Comparison of ENCODE assay signal across 8 mouse cellular contexts in genomic region chr12:111813766-111814617, GRCm38 (mm10). TPM values are rescaled to one million over a fixed set of nuclear protein-coding genes. Genes with fewer than 3 reads are reported as not detected.
DNase-seq lines count a peak whose midpoint lies in the region; ATAC-seq lines count a peak whose summit lies in the region.

Xrcc3 (minus strand) TSS chr12:111813873.
Zfyve21 (plus strand) TSS chr12:111814170.

- peak within 1 kb of the TSS; percentile 77 for H3K4me3 ChIP-seq in hindbrain, embryonic 16.5 days (ENCODE audit: low read length)
- peak within 1 kb of the TSS; percentile 87 for H3K4me3 ChIP-seq in macrophage (ENCODE audit: inconsistent target)

- peak within 1 kb of the TSS; percentile 77 for H3K9ac ChIP-seq in hindbrain, embryonic 16.5 days (ENCODE audit: low read depth, low read length)

- H3K9me3 ChIP-seq in hindbrain, embryonic 16.5 days (ENCODE audit: control insufficient read depth, low read length), result no peaks in the 10 kb centered on the region

- DNase-seq in WW6 (ENCODE audit: low read depth, low spot score), result peak; percentile 95
- peak; percentile 92 to 96 for DNase-seq in cerebellum, postnatal 4 days (ENCODE audit: low spot score in 2 of 2)
- peak; percentile 99 for DNase-seq in gastrocnemius, adult 18-20 months (ENCODE audit: low spot score)
- DNase-seq in left cerebral cortex, adult 18-20 months (ENCODE audit: low spot score in 2 of 2), result peak; percentile 94 to 97
- DNase-seq in right cerebral cortex, adult 18-20 months, result peak; percentile 99
- DNase-seq in urinary bladder, postnatal 10 days (ENCODE audit: low spot score), result peak; percentile 85

- under 1% methylated on average over 82 of the region's 87 CpGs for WGBS in hindbrain, embryonic 16.5 days
- under 1% methylated on average over 87 of the region's 87 CpGs for WGBS in macrophage (ENCODE audit: missing documents)

- peak within 1 kb of the TSS; percentile 93 for H3K4me2 ChIP-seq in hindbrain, embryonic 16.5 days (ENCODE audit: low read length)

- H3K79me2 ChIP-seq in macrophage (ENCODE audit: inconsistent target), result peaks cover 33% of the 10 kb centered on the region; the same call in 1 of the 2 replicates

- H3K36me3 ChIP-seq in hindbrain, embryonic 16.5 days (ENCODE audit: control insufficient read depth, insufficient read depth, low read length), result no peaks in the 10 kb centered on the region
- H3K36me3 ChIP-seq in macrophage (ENCODE audit: inconsistent target), result no peaks in the 10 kb centered on the region

- ATAC-seq in hindbrain, embryonic 16.5 days, result peak; percentile 99

- peak within 1 kb of the TSS; percentile 82 for H3K27ac ChIP-seq in hindbrain, embryonic 16.5 days (ENCODE audit: low read depth, low read length)
- H3K27ac ChIP-seq in macrophage, result peak within 1 kb of the TSS; percentile 25

- H3K27me3 ChIP-seq in hindbrain, embryonic 16.5 days (replicated peaks; ENCODE audit: control insufficient read depth, insufficient read depth, low read length), result no peaks in the 10 kb centered on the region

- peaks cover 26% of the 10 kb centered on the region for H3K4me1 ChIP-seq in hindbrain, embryonic 16.5 days (ENCODE audit: control insufficient read depth, insufficient read depth, low read depth, low read length)

RNA-seq across cellular contexts. Expression of gene Xrcc3, which starts in this region (rescaled TPM):
- under 1 TPM; 0.31 to 0.32 TPM for total RNA-seq in gastrocnemius, adult 18-20 months (2021)
- 3.3 and 4.2 TPM in 2 replicates for polyA plus RNA-seq in hindbrain, embryonic 16.5 days (2015; fragmentation: Nextera tagmentation; extraction: Ambion mirVana)
- 1 to 10 TPM; 3.6 to 4.9 TPM for total RNA-seq in left cerebral cortex, adult 18-20 months (2021)
- total RNA-seq in macrophage (2018; cell fraction: chromatin; rRNA removed), result 10 to 100 TPM in 1 of 26 experiments, 1 to 10 TPM in 23, under 1 TPM in 1, not detected in 1; 0.75 to 11.5 (median 3.8) TPM
- 1 to 10 TPM in 12 of 26 experiments, under 1 TPM in 14; 0.19 to 1.8 (median 0.94) TPM for total RNA-seq in macrophage (2018; cell fraction: cytosol; rRNA removed)
- total RNA-seq in macrophage (2018; cell fraction: nucleus; rRNA removed), result 1 to 10 TPM in 20 of 26 experiments, under 1 TPM in 6; 0.35 to 10.0 (median 1.9) TPM
- 0.75 to 4.9 TPM (median 1.3 TPM) in 3 replicates for polyA plus RNA-seq in macrophage (2018)

RNA-seq across cellular contexts. Expression of gene Zfyve21, which starts in this region (rescaled TPM):
- total RNA-seq in gastrocnemius, adult 18-20 months (2021), result 10 to 100 TPM; 13.6 to 15.8 TPM
- polyA plus RNA-seq in hindbrain, embryonic 16.5 days (2015; fragmentation: Nextera tagmentation; extraction: Ambion mirVana), result 44.7 and 46.9 TPM in 2 replicates
- total RNA-seq in left cerebral cortex, adult 18-20 months (2021), result 10 to 100 TPM; 20.7 to 21.1 TPM
- total RNA-seq in macrophage (2018; cell fraction: chromatin; rRNA removed), result 10 to 100 TPM in 8 of 26 experiments, 1 to 10 TPM in 18; 1.5 to 24.7 (median 5.8) TPM
- 10 to 100 TPM in 9 of 26 experiments, 1 to 10 TPM in 17; 4.7 to 15.3 (median 7.5) TPM for total RNA-seq in macrophage (2018; cell fraction: cytosol; rRNA removed)
- total RNA-seq in macrophage (2018; cell fraction: nucleus; rRNA removed), result 10 to 100 TPM in 3 of 26 experiments, 1 to 10 TPM in 22, under 1 TPM in 1; 0.58 to 15.8 (median 4.8) TPM
- polyA plus RNA-seq in macrophage (2018), result 5.7 to 14.3 TPM (median 12.7 TPM) in 3 replicates

Comparison
In these comparisons a context has a peak if more than half of its experiments do, and no peak if none do; other contexts are left out.
1. Peak in every context shown above with its lines: DNase-seq, ATAC-seq, H3K4me3 ChIP-seq and H3K27ac ChIP-seq.